Mouse (Mus musculus) gastrocnemius, postnatal 36 days (tissue): ENCODE data around the gene Pakap. TPM values are rescaled to one million over a fixed set of nuclear protein-coding genes. Genes with fewer than 3 reads are reported as not detected.

Experiments
- DNase-seq, 2 experiments: peaks; one replicate each; pipeline ENCODE4 v3.0.0; 2022
- intact Hi-C: fragments of 180-260 bp; cut with DNase I; formaldehyde crosslinking; loops from one replicate; pipeline ENCODE4 v1.15.1; 2025
- total RNA-seq, 2 experiments: library from RNA; stranded (reverse); gene quantifications; 2 replicates each; pipeline ENCODE4 v1.2.3; 2021

Pakap gene
- total RNA-seq, 2 experiments from 2014 or later: 3.9 to 6.6 TPM

- DNase-seq: no peak
- intact Hi-C loops: loop anchor here (1.0 to 2.0 kb wide), 2 partner anchors 56 to 117 kb away; no protein-coding TSS in a partner anchor
Measured at GRCm38 (mm10) chr4:57670813-57671469, 103.0 kb downstream of the Pakap start.

GRCm38 (mm10) chr4:57672541-57672940, 104.6 kb downstream of the Pakap start:
- intact Hi-C loops: loop anchor here (2.0 kb wide), 1 partner anchor 208 kb away; no protein-coding TSS in a partner anchor
- no peak for DNase-seq

GRCm38 (mm10) chr4:57672996-57673906, 105.3 kb downstream of the Pakap start:
- peak; percentile 77 to 83 for DNase-seq
- intact Hi-C loops: loop anchor here (2.0 kb wide), 1 partner anchor 208 kb away; no protein-coding TSS in a partner anchor

GRCm38 (mm10) chr4:57674351-57674750, 106.4 kb downstream of the Pakap start:
- no peak for DNase-seq
- intact Hi-C loops: no loop called here

- intact Hi-C loops: no loop called here
- peak; percentile 49 to 67 for DNase-seq
Measured at GRCm38 (mm10) chr4:57675387-57675786, 107.4 kb downstream of the Pakap start.

GRCm38 (mm10) chr4:57677916-57678315, 109.9 kb downstream of the Pakap start:
- DNase-seq: no peak
- intact Hi-C loops: no loop called here

GRCm38 (mm10) chr4:57678991-57679457, 111.0 kb downstream of the Pakap start:
- intact Hi-C loops: no loop called here
- peak; percentile 25 to 29 for DNase-seq

GRCm38 (mm10) chr4:57680186-57680585, 112.2 kb downstream of the Pakap start:
- DNase-seq: no peak
- intact Hi-C loops: no loop called here

GRCm38 (mm10) chr4:57681511-57681910, 113.5 kb downstream of the Pakap start:
- DNase-seq: no peak
- intact Hi-C loops: no loop called here

GRCm38 (mm10) chr4:57682341-57682740, 114.4 kb downstream of the Pakap start:
- intact Hi-C loops: no loop called here
- no peak for DNase-seq

GRCm38 (mm10) chr4:57682944-57683343, 115.0 kb downstream of the Pakap start:
- intact Hi-C loops: no loop called here
- no peak for DNase-seq

GRCm38 (mm10) chr4:57684676-57685215, 116.8 kb downstream of the Pakap start:
- intact Hi-C loops: no loop called here
- DNase-seq: no peak

- DNase-seq: no peak
- intact Hi-C loops: no loop called here
Measured at GRCm38 (mm10) chr4:57686736-57687135, 118.8 kb downstream of the Pakap start.

- intact Hi-C loops: no loop called here
- DNase-seq: no peak
Measured at GRCm38 (mm10) chr4:57687583-57687982, 119.6 kb downstream of the Pakap start.

- intact Hi-C loops: no loop called here
- no peak for DNase-seq
Measured at GRCm38 (mm10) chr4:57688131-57688530, 120.2 kb downstream of the Pakap start.

GRCm38 (mm10) chr4:57690001-57690400, 122.0 kb downstream of the Pakap start:
- intact Hi-C loops: no loop called here
- no peak for DNase-seq

GRCm38 (mm10) chr4:57690805-57691204, 122.8 kb downstream of the Pakap start:
- intact Hi-C loops: no loop called here
- no peak for DNase-seq

GRCm38 (mm10) chr4:57694356-57695136, 126.6 kb downstream of the Pakap start:
- intact Hi-C loops: no loop called here
- DNase-seq: no peak

- no peak for DNase-seq
- intact Hi-C loops: no loop called here
Measured at GRCm38 (mm10) chr4:57696955-57697354, 129.0 kb downstream of the Pakap start.

GRCm38 (mm10) chr4:57697918-57698611, 130.1 kb downstream of the Pakap start:
- DNase-seq: no peak
- intact Hi-C loops: no loop called here
